ENCODE assay signal across 8 mouse cellular contexts in the genomic region with DNA sequence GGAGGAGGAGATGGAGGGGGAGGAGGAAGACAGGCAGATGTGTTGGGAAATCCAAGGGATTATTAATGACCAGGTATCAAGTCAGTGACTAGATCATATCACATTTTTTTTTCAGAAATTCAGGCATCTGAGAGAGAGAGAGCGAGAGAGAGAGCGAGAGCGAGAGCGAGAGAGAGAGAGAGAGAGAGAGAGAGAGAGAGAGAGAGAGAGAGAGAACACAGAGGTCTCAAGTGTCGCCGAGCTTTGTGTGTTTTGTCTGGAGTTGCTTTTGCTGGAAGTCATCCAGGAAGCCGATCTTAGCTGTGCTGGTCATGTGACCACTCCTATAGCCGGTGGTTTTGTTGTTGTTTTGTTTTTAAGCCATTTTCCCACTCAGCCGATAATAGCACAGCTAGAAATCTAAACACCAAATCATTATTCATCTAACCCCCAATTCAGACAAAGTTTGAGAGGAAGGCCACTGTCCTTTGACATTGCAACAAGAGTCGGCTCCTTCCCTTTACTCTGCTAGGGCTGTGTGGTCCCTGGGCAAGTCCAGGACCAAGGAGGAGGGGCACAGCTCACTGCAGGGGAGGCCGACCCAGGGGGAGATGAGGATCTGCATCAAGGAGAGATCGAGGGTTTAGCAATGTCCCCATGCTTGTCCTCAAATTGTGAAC.
DNase-seq lines count a peak whose midpoint lies in the region; ATAC-seq and TF ChIP-seq lines count a peak whose summit lies in the region.

No protein-coding gene starts in this region.

- TF ChIP-seq CTCF in intestine, postnatal 0 days (IDR thresholded peaks at IDR 0.05; ENCODE audit: low read depth) = no peak

- no peaks in the 10 kb centered on the region for H3K27me3 ChIP-seq in neural tube, embryonic 11.5 days (ENCODE audit: control insufficient read depth, insufficient read depth, low read length)
- H3K27me3 ChIP-seq in intestine, postnatal 0 days (replicated peaks; ENCODE audit: control insufficient read depth, insufficient read depth, low read length) = no peaks in the 10 kb centered on the region
- no peaks in the 10 kb centered on the region for H3K27me3 ChIP-seq in midbrain, embryonic 11.5 days (ENCODE audit: control insufficient read depth, insufficient read depth, low read length)

- no peak for ATAC-seq in neural tube, embryonic 11.5 days (ENCODE audit: insufficient read depth, low FRiP score, low TSS enrichment)
- ATAC-seq in erythroblast, adult 5-6 weeks (replicated peaks; ENCODE audit: low FRiP score, poor library complexity, severe bottlenecking) = peak; percentile 50; the same call in 1 of the 2 replicates
- ATAC-seq in intestine, postnatal 0 days = no peak
- peak; percentile 14; the same call in 1 of the 2 replicates for ATAC-seq in midbrain, embryonic 11.5 days (ENCODE audit: low FRiP score)

- H3K36me3 ChIP-seq in neural tube, embryonic 11.5 days (ENCODE audit: control insufficient read depth, insufficient read depth, low read length) = no peaks in the 10 kb centered on the region
- H3K36me3 ChIP-seq in intestine, postnatal 0 days (ENCODE audit: control insufficient read depth, insufficient read depth) = no peaks in the 10 kb centered on the region
- no peaks in the 10 kb centered on the region for H3K36me3 ChIP-seq in midbrain, embryonic 11.5 days (ENCODE audit: control insufficient read depth, insufficient read depth, low read length)

- H3K9me3 ChIP-seq in neural tube, embryonic 11.5 days (ENCODE audit: control insufficient read depth, low read length) = no peaks in the 10 kb centered on the region
- H3K9me3 ChIP-seq in intestine, postnatal 0 days (ENCODE audit: control insufficient read depth) = no peaks in the 10 kb centered on the region
- no peaks in the 10 kb centered on the region for H3K9me3 ChIP-seq in midbrain, embryonic 11.5 days (ENCODE audit: control insufficient read depth, low read length)

- peak overlapping the region; percentile 71 for H3K27ac ChIP-seq in neural tube, embryonic 11.5 days (ENCODE audit: low read depth, low read length)
- H3K27ac ChIP-seq in intestine, postnatal 0 days (ENCODE audit: low read depth, low read length) = peak overlapping the region; percentile 79
- peak overlapping the region; percentile 58; the same call in 1 of the 2 replicates for H3K27ac ChIP-seq in midbrain, embryonic 11.5 days (ENCODE audit: low read depth, low read length)

- intact Hi-C loops in left cerebral cortex, postnatal 36 days (cut with DNase I) = no loop called here

- H3K9ac ChIP-seq in neural tube, embryonic 11.5 days (ENCODE audit: low read length) = peak overlapping the region; percentile 19
- peak overlapping the region; percentile 43; the same call in 1 of the 2 replicates for H3K9ac ChIP-seq in intestine, postnatal 0 days (ENCODE audit: low read depth, low read length)
- H3K9ac ChIP-seq in midbrain, embryonic 11.5 days (ENCODE audit: low read length) = no peak overlapping the region; the same call in 1 of the 2 replicates

- 31% methylated on average over 10 of the region's 12 CpGs for WGBS in neural tube, embryonic 11.5 days
- WGBS in intestine, postnatal 0 days = 3% methylated on average over 8 of the region's 12 CpGs
- WGBS in midbrain, embryonic 11.5 days = 35% methylated on average over 12 of the region's 12 CpGs

- H3K4me3 ChIP-seq in neural tube, embryonic 11.5 days (ENCODE audit: low read depth, low read length) = no peak overlapping the region
- no peak overlapping the region for H3K4me3 ChIP-seq in intestine, postnatal 0 days (ENCODE audit: low read depth, low read length)
- no peak overlapping the region for H3K4me3 ChIP-seq in midbrain, embryonic 11.5 days (ENCODE audit: low read depth, low read length)

- H3K4me2 ChIP-seq in neural tube, embryonic 11.5 days (ENCODE audit: low read depth) = no peak overlapping the region; the same call in 1 of the 2 replicates
- H3K4me2 ChIP-seq in intestine, postnatal 0 days (replicated peaks; ENCODE audit: low read depth) = peak overlapping the region; percentile 46
- peak overlapping the region; percentile 0; the same call in 1 of the 2 replicates for H3K4me2 ChIP-seq in midbrain, embryonic 11.5 days

- DNase-seq in neural tube, embryonic 11.5 days (ENCODE audit: low spot score) = no peak
- no peak for DNase-seq in neural tube, embryonic 10.5 days (ENCODE audit: extremely low spot score, low spot score)
- peak; percentile 90 for DNase-seq in midbrain, embryonic 11.5 days (ENCODE audit: low spot score, missing footprints)
- DNase-seq in frontal cortex, postnatal 14 days (ENCODE audit: low spot score in 2 of 2) = no peak
- DNase-seq in left cerebral cortex, postnatal 36 days (ENCODE audit: low spot score in 2 of 2) = no peak
- DNase-seq in adrenal gland, adult 18-20 months (ENCODE audit: low spot score in 2 of 2) = no peak

- peaks cover 38% of the 10 kb centered on the region for H3K4me1 ChIP-seq in neural tube, embryonic 11.5 days (ENCODE audit: control insufficient read depth, insufficient read depth, low read length)
- peaks cover 50% of the 10 kb centered on the region for H3K4me1 ChIP-seq in intestine, postnatal 0 days (replicated peaks; ENCODE audit: control insufficient read depth, insufficient read depth, low read length)
- peaks cover 39% of the 10 kb centered on the region for H3K4me1 ChIP-seq in midbrain, embryonic 11.5 days (ENCODE audit: control insufficient read depth, insufficient read depth, low read length)

Comparison
In these comparisons a context has a peak if more than half of its experiments do, and no peak if none do; other contexts are left out.
1. ATAC-seq: peak in erythroblast, adult 5-6 weeks (single experiment) and midbrain, embryonic 11.5 days (single experiment); none in neural tube, embryonic 11.5 days (single experiment) and intestine, postnatal 0 days (single experiment).
2. Peak in every context shown above with its lines, with median percentiles within 50 percentile points of each other: H3K27ac ChIP-seq.